Mouse (Mus musculus): ENCODE results near the gene Pam16. TPM values are rescaled to one million over a fixed set of nuclear protein-coding genes. Genes with fewer than 3 reads are reported as not detected.

The Pam16 gene
- polyA plus RNA-seq, 1 experiment = 41.8 TPM

DNA sequence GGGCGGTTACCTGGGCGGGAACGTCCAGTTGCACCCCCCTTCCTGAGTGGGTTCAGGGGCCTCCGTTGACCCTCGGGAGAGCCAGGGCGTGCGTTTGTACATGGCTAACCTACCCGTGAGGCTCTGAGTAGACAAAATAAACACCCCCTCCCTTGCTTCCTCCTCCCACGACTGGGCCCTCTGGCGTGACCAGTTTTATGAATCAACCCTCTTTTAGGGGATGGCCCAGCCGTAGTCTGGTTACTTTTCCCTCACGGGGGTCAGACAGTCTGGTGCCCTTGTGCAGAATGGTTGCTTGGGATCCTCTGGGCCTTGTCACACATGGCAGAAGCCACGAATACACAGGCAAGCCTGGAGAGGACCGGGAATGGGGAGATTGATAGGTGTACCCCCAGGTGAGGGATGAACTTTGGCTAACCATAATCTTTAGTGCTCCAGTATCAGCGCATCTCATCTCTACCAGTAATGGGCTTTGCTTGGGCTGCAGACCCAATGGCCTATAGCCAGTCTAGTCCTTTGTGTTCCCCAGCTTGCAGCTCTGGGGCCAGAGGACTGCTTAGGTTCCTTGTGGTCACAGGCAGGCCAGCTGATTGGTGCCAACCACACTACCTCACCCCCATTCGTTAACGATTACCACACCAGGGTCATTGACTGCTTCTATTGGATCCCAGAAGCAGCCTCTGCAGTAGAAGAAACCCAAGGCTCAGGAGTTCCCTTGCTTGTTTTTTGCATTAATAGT lies 15.6 kb upstream of the Pam16 start:
- 6% methylated on average over 17 of the region's 17 CpGs for WGBS
- no peaks in the 10 kb centered on the region for H3K36me3 ChIP-seq (ENCODE audit: control insufficient read depth, insufficient read depth, low read length)
- TF ChIP-seq POLR2A (IDR thresholded peaks at IDR 0.05; ENCODE audit: low read depth, low read length) = peak; percentile 13
- no peak for TF ChIP-seq CTCF (conservative IDR thresholded peaks at IDR 0.05; ENCODE audit: insufficient read depth, insufficient read length, low read depth, low read length)
- no peaks in the 10 kb centered on the region for H3K27me3 ChIP-seq (replicated peaks; ENCODE audit: control insufficient read depth, insufficient read depth, low read length)
- peak; percentile 96 for DNase-seq
- H3K27ac ChIP-seq (ENCODE audit: insufficient read depth, low read depth, low read length) = peak overlapping the region; percentile 71
- peak overlapping the region; percentile 63 for H3K4me3 ChIP-seq (ENCODE audit: insufficient read depth, low read depth, low read length)
- peaks cover 40% of the 10 kb centered on the region for H3K4me1 ChIP-seq (ENCODE audit: control insufficient read depth, insufficient read depth, low read length)

DNA sequence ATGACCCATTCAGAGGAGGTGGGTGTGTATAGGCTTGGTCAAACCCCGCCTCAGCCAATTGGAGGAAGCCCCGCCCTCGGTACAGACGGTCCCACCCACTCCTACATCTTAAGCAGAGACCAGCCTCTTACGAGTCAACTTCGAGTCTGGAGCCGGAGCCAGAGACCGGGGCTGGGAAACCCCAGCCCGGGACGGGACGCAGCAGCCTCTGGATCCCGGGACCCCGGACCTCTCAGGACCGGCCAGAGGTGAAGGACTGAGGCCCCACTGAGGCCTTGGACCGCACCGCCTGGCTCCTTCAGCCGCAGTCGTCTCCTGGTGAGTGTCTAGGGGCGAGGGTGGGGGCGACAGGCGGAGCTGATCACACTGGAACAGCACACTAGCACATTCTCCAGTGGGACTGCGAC lies 15.0 kb upstream of the Pam16 start, which contains the start of the genes Vasn and Dnaja3:
Vasn (plus strand) TSS at position 111 of the 407 bp plus-strand sequence.
Dnaja3 (plus strand) TSS at position 159 of the 407 bp plus-strand sequence.
- no peaks in the 10 kb centered on the region for H3K27me3 ChIP-seq (replicated peaks; ENCODE audit: control insufficient read depth, insufficient read depth, low read length)
- TF ChIP-seq POLR2A (IDR thresholded peaks at IDR 0.05; ENCODE audit: low read depth, low read length) (peak; percentile 94), CTCF (conservative IDR thresholded peaks at IDR 0.05; ENCODE audit: insufficient read depth, insufficient read length, low read depth, low read length) (no peak)
- peaks cover 34% of the 10 kb centered on the region for H3K4me1 ChIP-seq (ENCODE audit: control insufficient read depth, insufficient read depth, low read length)
- no peaks in the 10 kb centered on the region for H3K36me3 ChIP-seq (ENCODE audit: control insufficient read depth, insufficient read depth, low read length)
- DNase-seq = peak; percentile 96
- WGBS = 3% methylated on average over 22 of the region's 22 CpGs
- H3K4me3 ChIP-seq (ENCODE audit: insufficient read depth, low read depth, low read length) = peak within 1 kb of the TSS; percentile 63
- H3K27ac ChIP-seq (ENCODE audit: insufficient read depth, low read depth, low read length) = peak within 1 kb of the TSS; percentile 71

DNA sequence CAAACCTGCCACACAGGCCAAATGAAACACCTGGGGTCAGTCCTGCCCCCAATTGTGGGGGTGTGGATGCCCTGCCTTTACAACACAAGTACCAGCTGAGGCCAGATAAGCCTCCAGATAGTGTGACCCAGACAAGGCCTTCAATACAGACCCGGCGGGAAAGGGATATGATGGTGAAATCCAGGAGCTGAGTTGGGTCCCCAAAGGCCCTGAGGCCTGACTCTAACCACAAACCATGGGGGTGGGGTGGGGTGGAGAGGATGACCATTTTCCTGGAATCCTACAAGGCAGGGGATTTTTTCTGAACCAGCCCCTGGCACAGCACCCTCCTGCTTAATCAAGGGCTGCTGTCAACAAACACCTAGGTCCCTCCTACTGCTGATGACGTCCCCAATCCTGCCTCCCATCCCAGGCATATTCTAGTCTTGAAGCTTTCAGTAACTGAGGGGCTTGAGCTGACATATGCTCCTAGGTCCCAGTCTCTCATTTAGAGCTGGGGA lies 14.2 kb upstream of the Pam16 start:
- H3K27ac ChIP-seq (ENCODE audit: insufficient read depth, low read depth, low read length) = no peak overlapping the region
- no peak for DNase-seq
- H3K27me3 ChIP-seq (replicated peaks; ENCODE audit: control insufficient read depth, insufficient read depth, low read length) = no peaks in the 10 kb centered on the region
- H3K4me1 ChIP-seq (ENCODE audit: control insufficient read depth, insufficient read depth, low read length) = peaks cover 26% of the 10 kb centered on the region
- TF ChIP-seq CTCF (conservative IDR thresholded peaks at IDR 0.05; ENCODE audit: insufficient read depth, insufficient read length, low read depth, low read length) (no peak), POLR2A (IDR thresholded peaks at IDR 0.05; ENCODE audit: low read depth, low read length) (no peak)
- WGBS = 82% methylated on average over 3 of the region's 3 CpGs
- no peak overlapping the region for H3K4me3 ChIP-seq (ENCODE audit: insufficient read depth, low read depth, low read length)
- H3K36me3 ChIP-seq (ENCODE audit: control insufficient read depth, insufficient read depth, low read length) = no peaks in the 10 kb centered on the region

DNA sequence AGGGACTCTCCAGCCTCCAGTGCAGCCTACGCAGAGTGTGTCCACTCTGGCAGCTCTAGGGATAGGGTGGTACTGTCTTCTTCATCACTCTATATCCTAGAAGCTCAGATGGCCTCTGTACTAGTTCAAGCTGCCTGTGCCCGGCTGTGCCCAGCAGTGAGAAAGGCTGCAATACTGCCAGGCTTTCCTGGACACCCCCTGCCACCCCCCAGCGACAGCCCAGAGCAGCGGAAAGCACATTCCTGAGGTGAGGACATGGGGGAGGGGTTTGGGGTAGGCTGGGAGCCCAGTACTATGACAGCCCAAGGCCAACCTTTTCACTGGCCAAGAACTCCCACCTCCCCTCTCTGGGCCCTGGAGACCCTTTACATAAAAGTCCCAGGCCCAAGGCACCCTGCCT lies 11.0 kb upstream of the Pam16 start:
- H3K27me3 ChIP-seq (replicated peaks; ENCODE audit: control insufficient read depth, insufficient read depth, low read length) = no peaks in the 10 kb centered on the region
- no peaks in the 10 kb centered on the region for H3K36me3 ChIP-seq (ENCODE audit: control insufficient read depth, insufficient read depth, low read length)
- H3K4me1 ChIP-seq (ENCODE audit: control insufficient read depth, insufficient read depth, low read length) = no peaks in the 10 kb centered on the region; the same call in 1 of the 2 replicates
- no peak overlapping the region for H3K4me3 ChIP-seq (ENCODE audit: insufficient read depth, low read depth, low read length)
- WGBS = 58% methylated on average over 4 of the region's 4 CpGs
- DNase-seq = no peak
- no peak for TF ChIP-seq POLR2A (IDR thresholded peaks at IDR 0.05; ENCODE audit: low read depth, low read length)
- TF ChIP-seq CTCF (conservative IDR thresholded peaks at IDR 0.05; ENCODE audit: insufficient read depth, insufficient read length, low read depth, low read length) = no peak
- H3K27ac ChIP-seq (ENCODE audit: insufficient read depth, low read depth, low read length) = peak overlapping the region; percentile 29; the same call in 1 of the 2 replicates

DNA sequence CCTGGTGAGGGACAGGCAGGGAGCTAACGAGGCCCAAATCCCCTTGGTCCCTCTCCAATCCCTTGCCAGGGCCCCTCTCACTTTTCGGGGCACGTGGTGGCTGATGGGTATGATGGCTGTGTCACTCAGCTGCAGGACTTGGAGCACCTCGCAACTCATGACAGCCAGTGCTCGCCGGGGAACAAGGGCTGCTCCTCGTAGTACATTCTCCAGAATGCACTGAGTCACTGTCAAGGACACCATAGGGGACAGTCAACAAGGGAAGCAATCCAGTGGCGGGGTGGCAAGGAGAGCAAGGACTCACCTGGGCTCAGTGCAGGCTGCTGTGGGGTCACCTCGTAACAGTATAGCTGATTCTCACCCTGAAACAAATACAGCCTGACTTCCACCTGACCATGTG lies 9.9 kb upstream of the Pam16 start:
- DNase-seq = no peak
- Histone ChIP-seq H3K4me1 (ENCODE audit: control insufficient read depth, insufficient read depth, low read length) (no peaks in the 10 kb centered on the region), H3K4me3 (ENCODE audit: insufficient read depth, low read depth, low read length) (no peak overlapping the region), H3K27me3 (replicated peaks; ENCODE audit: control insufficient read depth, insufficient read depth, low read length) (no peaks in the 10 kb centered on the region), H3K36me3 (ENCODE audit: control insufficient read depth, insufficient read depth, low read length) (no peaks in the 10 kb centered on the region), H3K27ac (ENCODE audit: insufficient read depth, low read depth, low read length) (no peak overlapping the region; the same call in 1 of the 2 replicates)
- TF ChIP-seq CTCF (conservative IDR thresholded peaks at IDR 0.05; ENCODE audit: insufficient read depth, insufficient read length, low read depth, low read length) (no peak), POLR2A (IDR thresholded peaks at IDR 0.05; ENCODE audit: low read depth, low read length) (no peak)
- 79% methylated on average over 9 of the region's 9 CpGs for WGBS

DNA sequence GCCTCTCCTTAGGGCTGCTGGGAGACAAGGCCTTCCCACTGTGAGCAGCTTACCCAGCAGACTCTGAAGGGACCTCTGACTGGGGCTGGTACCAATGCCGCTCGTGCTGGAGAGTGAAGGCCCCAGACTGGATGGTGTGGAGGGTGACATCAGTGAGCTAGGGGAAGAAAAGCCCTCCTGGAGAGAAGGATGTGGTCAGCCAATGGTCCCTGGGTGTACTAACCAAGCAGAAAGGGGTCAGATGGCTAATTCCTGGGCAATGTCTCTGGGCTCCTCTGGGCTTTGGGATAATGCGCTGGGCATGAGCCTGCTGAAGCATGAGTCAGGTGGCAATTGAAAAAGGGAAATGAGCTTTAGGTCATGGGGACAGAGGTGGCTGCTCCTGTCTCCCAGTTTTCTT lies 8.9 kb upstream of the Pam16 start:
- Histone ChIP-seq H3K27ac (ENCODE audit: insufficient read depth, low read depth, low read length) (no peak overlapping the region), H3K4me1 (ENCODE audit: control insufficient read depth, insufficient read depth, low read length) (peaks cover 4% of the 10 kb centered on the region; the same call in 1 of the 2 replicates), H3K4me3 (ENCODE audit: insufficient read depth, low read depth, low read length) (no peak overlapping the region), H3K27me3 (replicated peaks; ENCODE audit: control insufficient read depth, insufficient read depth, low read length) (no peaks in the 10 kb centered on the region), H3K36me3 (ENCODE audit: control insufficient read depth, insufficient read depth, low read length) (no peaks in the 10 kb centered on the region)
- DNase-seq = no peak
- WGBS = 93% methylated on average over 3 of the region's 3 CpGs
- TF ChIP-seq POLR2A (IDR thresholded peaks at IDR 0.05; ENCODE audit: low read depth, low read length) = no peak
- TF ChIP-seq CTCF (conservative IDR thresholded peaks at IDR 0.05; ENCODE audit: insufficient read depth, insufficient read length, low read depth, low read length) = no peak

DNA sequence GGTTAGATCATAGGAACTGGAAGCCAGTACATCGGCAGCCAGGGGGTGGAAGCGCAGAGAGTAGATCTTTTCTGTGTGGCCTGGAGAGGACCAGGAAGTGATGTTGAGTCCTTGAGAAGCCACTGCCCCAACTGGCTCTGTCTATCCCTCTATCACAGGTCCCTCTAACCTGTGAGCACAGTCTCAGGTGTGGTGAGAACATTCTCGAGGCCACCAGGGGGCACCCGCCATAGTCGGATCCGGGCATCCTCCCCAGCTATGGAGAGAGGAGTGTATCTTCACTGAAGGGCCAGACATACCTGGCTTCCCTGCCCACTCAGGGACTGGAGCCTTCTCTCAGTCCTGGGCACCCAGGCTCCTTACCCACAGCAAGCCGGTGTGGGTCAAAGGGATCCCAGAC lies 7.3 kb upstream of the Pam16 start:
- peak; percentile 63 for TF ChIP-seq CTCF (conservative IDR thresholded peaks at IDR 0.05; ENCODE audit: insufficient read depth, insufficient read length, low read depth, low read length)
- no peak for TF ChIP-seq POLR2A (IDR thresholded peaks at IDR 0.05; ENCODE audit: low read depth, low read length)
- WGBS = 36% methylated on average over 7 of the region's 7 CpGs
- DNase-seq = peak; percentile 74
- Histone ChIP-seq H3K27me3 (replicated peaks; ENCODE audit: control insufficient read depth, insufficient read depth, low read length) (no peaks in the 10 kb centered on the region), H3K27ac (ENCODE audit: insufficient read depth, low read depth, low read length) (no peak overlapping the region), H3K36me3 (ENCODE audit: control insufficient read depth, insufficient read depth, low read length) (no peaks in the 10 kb centered on the region), H3K4me3 (ENCODE audit: insufficient read depth, low read depth, low read length) (no peak overlapping the region), H3K4me1 (ENCODE audit: control insufficient read depth, insufficient read depth, low read length) (peaks cover 4% of the 10 kb centered on the region; the same call in 1 of the 2 replicates)

Measured in kidney, adult 2 months (tissue).